In genomic region chr17:46327906-46328534, GRCm38 (mm10) we compare ENCODE assay signal across 8 mouse cellular contexts. TPM values are rescaled to one million over a fixed set of nuclear protein-coding genes. Genes with fewer than 3 reads are reported as not detected.
DNase-seq lines count a peak whose midpoint lies in the region; ATAC-seq and TF ChIP-seq lines count a peak whose summit lies in the region.

TSS of gene Abcc10 (minus strand) at chr17:46328352.

- no peaks in the 10 kb centered on the region for H3K9me3 ChIP-seq in hindbrain, embryonic 10.5 days
- no peaks in the 10 kb centered on the region for H3K9me3 ChIP-seq in lung, postnatal 0 days (ENCODE audit: low read length)

- H3K36me3 ChIP-seq in hindbrain, embryonic 10.5 days = peaks cover 15% of the 10 kb centered on the region
- H3K36me3 ChIP-seq in lung, postnatal 0 days (ENCODE audit: insufficient read depth, low read length) = no peaks in the 10 kb centered on the region

- peak; percentile 99 for ATAC-seq in frontal cortex, adult (ENCODE audit: low TSS enrichment)
- peak; percentile 99 for ATAC-seq in lung, postnatal 0 days

- peak within 1 kb of the TSS; percentile 79 for H3K4me3 ChIP-seq in hindbrain, embryonic 10.5 days
- H3K4me3 ChIP-seq in lung, postnatal 0 days (ENCODE audit: low read depth, low read length) = peak within 1 kb of the TSS; percentile 77

- no peaks in the 10 kb centered on the region for H3K27me3 ChIP-seq in hindbrain, embryonic 10.5 days (ENCODE audit: insufficient read depth, poor library complexity, severe bottlenecking)
- no peaks in the 10 kb centered on the region for H3K27me3 ChIP-seq in lung, postnatal 0 days (replicated peaks; ENCODE audit: insufficient read depth, low read length)

- WGBS in hindbrain, embryonic 10.5 days = under 1% methylated on average over 40 of the region's 40 CpGs
- under 1% methylated on average over 40 of the region's 40 CpGs for WGBS in lung, postnatal 0 days

- peaks cover 19% of the 10 kb centered on the region for H3K4me1 ChIP-seq in hindbrain, embryonic 10.5 days (replicated peaks)
- no peaks in the 10 kb centered on the region for H3K4me1 ChIP-seq in lung, postnatal 0 days (ENCODE audit: insufficient read depth, low read depth, low read length)

- peak; percentile 65 for TF ChIP-seq CTCF in lung, postnatal 0 days (IDR thresholded peaks at IDR 0.05)

- H3K27ac ChIP-seq in hindbrain, embryonic 10.5 days = peak within 1 kb of the TSS; percentile 92
- peak within 1 kb of the TSS; percentile 86 for H3K27ac ChIP-seq in lung, postnatal 0 days (ENCODE audit: low read length)

- H3K4me2 ChIP-seq in lung, postnatal 0 days (replicated peaks; ENCODE audit: low read depth, low read length) = peak within 1 kb of the TSS; percentile 85

- peak; percentile 98 for DNase-seq in MN1 (ENCODE audit: low spot score)
- peak; percentile 97 for DNase-seq in cerebellum, adult 9-10 months
- DNase-seq in hindbrain, embryonic 10.5 days (ENCODE audit: low spot score) = peak; percentile 97
- DNase-seq in layer of hippocampus, adult 9-11 months = peak; percentile 95
- peak; percentile 98 for DNase-seq in lung, postnatal 0 days (ENCODE audit: low spot score)
- DNase-seq in ovary, postnatal 14 days (ENCODE audit: low spot score) = peak; percentile 89
- DNase-seq in thymus, postnatal 14 days = peak; percentile 99

- H3K9ac ChIP-seq in lung, postnatal 0 days (replicated peaks; ENCODE audit: low read depth) = peak within 1 kb of the TSS; percentile 66

- TF ChIP-seq EP300 in lung, postnatal 0 days (IDR thresholded peaks at IDR 0.05) = peak; percentile 37; the same call in 1 of the 2 replicates

RNA-seq across cellular contexts. Expression of gene Abcc10, which starts in this region (rescaled TPM):
- 6.6 and 7.6 TPM in 2 replicates for polyA plus RNA-seq in hindbrain, embryonic 10.5 days (2016; fragmentation: Nextera tagmentation; extraction: Ambion mirVana)
- 3.4 and 3.8 TPM in 2 replicates for polyA plus RNA-seq in lung, postnatal 0 days (2015; fragmentation: Nextera tagmentation; extraction: Ambion mirVana)

Comparison
In these comparisons a context has a peak if more than half of its experiments do, and no peak if none do; other contexts are left out.
1. Peak in every context shown above with its lines: DNase-seq, ATAC-seq, H3K4me3 ChIP-seq and H3K27ac ChIP-seq.